Mouse (Mus musculus) lung, postnatal 0 days (tissue): ENCODE data around the gene Otp.

Source experiments
- CTCF ChIP-seq: IDR thresholded peaks from 2 replicates; pipeline ENCODE4 v1.5.1; 2016; ENCODE audit warnings: antibody characterized with exemption, mild to moderate bottlenecking
- EP300 ChIP-seq: IDR thresholded peaks from 2 replicates; pipeline ENCODE4 v1.6.1; 2016; ENCODE audit warnings: antibody characterized with exemption, mild to moderate bottlenecking, control low read depth

DNA sequence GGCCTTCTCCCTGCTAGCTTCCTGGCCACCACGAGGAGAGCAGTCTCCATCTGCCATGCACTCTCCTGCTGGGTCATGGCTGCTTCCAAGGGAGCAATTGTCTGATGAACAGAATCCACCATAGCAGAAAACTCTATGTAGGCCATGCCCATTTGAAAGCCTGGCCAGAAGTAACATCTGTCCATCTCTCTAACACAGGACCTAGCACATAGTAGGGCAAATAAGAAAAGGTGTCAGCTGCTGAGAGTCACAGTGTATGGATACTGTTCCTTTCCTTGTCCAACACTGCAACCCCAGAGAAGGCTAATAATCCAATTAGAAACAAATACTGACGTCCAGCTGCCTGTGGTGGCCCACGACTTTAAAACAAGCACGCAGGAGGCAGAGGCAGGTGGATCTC is 7.6 kb upstream of the Otp start:
- TF ChIP-seq EP300 (no peak), CTCF (no peak)
